Mouse (Mus musculus) spleen, adult 2 months (tissue): Measurements from ENCODE around the gene Slc27a2. TPM values are rescaled to one million over a fixed set of nuclear protein-coding genes. Genes with fewer than 3 reads are reported as not detected.

Experiments
- DNase-seq, 2 experiments: peaks; one replicate each; pipeline versions ENCODE4 v3.0.0 to v3.0.0-alpha.2; 2012 to 2021; ENCODE audit warnings: low spot score in 2 of 2, low read depth in 1 of 2
- H3K27ac ChIP-seq: fragments of 200-500 bp; 2 replicates; pipeline ENCODE4 v1.5.1; 2012; ENCODE audit warnings: low read length, inconsistent platforms; ENCODE audit not compliant: insufficient read depth
- H3K27me3 ChIP-seq: fragments of 200-500 bp; 2 replicates; pipeline ENCODE4 v1.6.1; 2012; ENCODE audit warnings: mild to moderate bottlenecking, moderate library complexity, low read length, inconsistent platforms; ENCODE audit not compliant: control insufficient read depth, insufficient read depth
- H3K36me3 ChIP-seq: fragments of 200-500 bp; 2 replicates; pipeline ENCODE4 v1.6.1; 2012; ENCODE audit warnings: mild to moderate bottlenecking, low read length, inconsistent platforms; ENCODE audit not compliant: control insufficient read depth, insufficient read depth
- H3K4me1 ChIP-seq: fragments of 200-500 bp; 2 replicates; pipeline ENCODE4 v1.6.1; 2011; ENCODE audit warnings: inconsistent platforms; ENCODE audit not compliant: control insufficient read depth, insufficient read depth, insufficient read length
- H3K4me3 ChIP-seq: fragments of 200-500 bp; 2 replicates; pipeline ENCODE4 v1.5.1; 2011; ENCODE audit warnings: mild to moderate bottlenecking, inconsistent platforms; ENCODE audit not compliant: insufficient read depth, insufficient read length; ENCODE audit errors: extremely low read depth
- CTCF ChIP-seq: fragments of 200-500 bp; IDR thresholded peaks from 2 replicates; pipeline ENCODE4 v1.5.1; 2011; ENCODE audit warnings: mild to moderate bottlenecking, inconsistent platforms; ENCODE audit not compliant: insufficient read depth, insufficient read length, insufficient replicate concordance; ENCODE audit errors: extremely low read depth
- POLR2A ChIP-seq: fragments of 200-500 bp; IDR thresholded peaks from 2 replicates; pipeline ENCODE4 v1.6.1; 2011; ENCODE audit warnings: low read depth, low read length, inconsistent platforms
- WGBS: fragments of 180-500 bp; shearing (Covaris S2); methylation state at CpG from one replicate; pipeline ENCODE4 v1.1.7; 2018; 5-methylcytosine and 5-hydroxymethylcytosine counted together
- polyA plus RNA-seq: library from polyadenylated mRNA; depleted of rRNA; stranded (reverse); fragments of >200 nt; gene quantifications from 2 replicates; pipeline ENCODE4 v1.2.3, GENCODE M21; 2012

Slc27a2 gene
- polyA plus RNA-seq, 1 experiment = 0.57 TPM

- Histone ChIP-seq H3K4me3 (no peak overlapping the region), H3K36me3 (no peaks in the 10 kb centered on the region), H3K27me3 (no peaks in the 10 kb centered on the region), H3K4me1 (no peaks in the 10 kb centered on the region), H3K27ac (no peak overlapping the region)
- 83% methylated on average over 11 of the region's 11 CpGs for WGBS
- DNase-seq = no peak
- no peak for TF ChIP-seq CTCF
- no peak for TF ChIP-seq POLR2A
Measured at GRCm38 (mm10) chr2:126575391-126576176, 23.4 kb downstream of the Slc27a2 start.

GRCm38 (mm10) chr2:126577362-126577761 is 25.2 kb downstream of the Slc27a2 start:
- 82% methylated on average over 5 of the region's 5 CpGs for WGBS
- TF ChIP-seq CTCF = no peak

GRCm38 (mm10) chr2:126579282-126579681 is 27.1 kb downstream of the Slc27a2 start:
- 91% methylated on average over 1 of the region's 1 CpGs for WGBS
- Histone ChIP-seq H3K36me3 (no peaks in the 10 kb centered on the region), H3K27ac (no peak overlapping the region), H3K4me1 (no peaks in the 10 kb centered on the region), H3K27me3 (no peaks in the 10 kb centered on the region), H3K4me3 (no peak overlapping the region)
- no peak for TF ChIP-seq CTCF
- TF ChIP-seq POLR2A = no peak
- no peak for DNase-seq

More at GRCm38 (mm10) chr2:126577362-126577761, 25.2 kb downstream of the Slc27a2 start:
- Histone ChIP-seq H3K36me3 (no peaks in the 10 kb centered on the region), H3K4me1 (no peaks in the 10 kb centered on the region), H3K27ac (no peak overlapping the region), H3K4me3 (no peak overlapping the region), H3K27me3 (no peaks in the 10 kb centered on the region)
- DNase-seq = no peak

- H3K4me1 ChIP-seq = no peaks in the 10 kb centered on the region; the same call in 1 of the 2 replicates
- no peaks in the 10 kb centered on the region for H3K36me3 ChIP-seq
- H3K27me3 ChIP-seq = no peaks in the 10 kb centered on the region
- H3K27ac ChIP-seq = no peak overlapping the region
- no peak for TF ChIP-seq POLR2A
- TF ChIP-seq CTCF = no peak
- no peak overlapping the region for H3K4me3 ChIP-seq
- 50% methylated on average over 6 of the region's 6 CpGs for WGBS
- no peak for DNase-seq
Measured at GRCm38 (mm10) chr2:126583960-126584359, 31.8 kb downstream of the Slc27a2 start.

- Histone ChIP-seq H3K27ac (no peak overlapping the region), H3K4me3 (no peak overlapping the region), H3K36me3 (no peaks in the 10 kb centered on the region), H3K27me3 (no peaks in the 10 kb centered on the region), H3K4me1 (no peaks in the 10 kb centered on the region; the same call in 1 of the 2 replicates)
- DNase-seq = no peak
- WGBS = 87% methylated on average over 8 of the region's 8 CpGs
- no peak for TF ChIP-seq POLR2A
- no peak for TF ChIP-seq CTCF
Measured at GRCm38 (mm10) chr2:126584621-126585369, 32.6 kb downstream of the Slc27a2 start.

- no peak for TF ChIP-seq CTCF
- TF ChIP-seq POLR2A = no peak
- WGBS = 56% methylated on average over 3 of the region's 3 CpGs
- Histone ChIP-seq H3K4me1 (no peaks in the 10 kb centered on the region; the same call in 1 of the 2 replicates), H3K27ac (no peak overlapping the region), H3K4me3 (no peak overlapping the region), H3K36me3 (no peaks in the 10 kb centered on the region), H3K27me3 (no peaks in the 10 kb centered on the region)
- no peak for DNase-seq
Measured at GRCm38 (mm10) chr2:126587468-126587867, 35.3 kb downstream of the Slc27a2 start.
